Mouse (Mus musculus) heart, postnatal 4 days (tissue): ENCODE data around the gene Gpr19. TPM values are rescaled to one million over a fixed set of nuclear protein-coding genes. Genes with fewer than 3 reads are reported as not detected.

Source experiments
- DNase-seq: peaks from one replicate; pipeline ENCODE4 v3.0.0; 2021
- total RNA-seq, 2 experiments: library from RNA; stranded (reverse); gene quantifications; 2 replicates each; pipeline ENCODE4 v1.2.3; 2021

Gpr19 gene
- total RNA-seq, 2 experiments from 2014 or later = 6.3 to 6.6 TPM

DNA sequence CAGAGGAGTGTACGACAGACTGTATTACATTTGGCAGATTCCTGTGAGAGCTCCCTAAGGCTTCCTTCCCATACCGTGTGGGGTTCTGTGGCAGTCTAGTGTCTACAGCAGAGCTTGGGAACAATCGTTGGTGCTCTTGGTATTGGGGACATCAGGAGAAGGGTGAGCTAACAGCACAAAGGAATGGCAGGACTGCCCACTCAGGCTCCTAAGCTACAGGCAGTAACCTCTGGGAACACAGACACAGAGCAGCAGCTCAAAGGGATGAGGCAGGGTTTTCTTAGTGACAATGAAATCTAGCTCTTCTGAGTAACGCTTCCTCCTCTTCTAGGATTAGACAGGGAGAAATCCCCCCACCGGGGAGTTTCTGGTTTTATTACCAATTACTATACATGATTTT is 11.4 kb downstream of the Gpr19 start:
- DNase-seq = no peak

DNA sequence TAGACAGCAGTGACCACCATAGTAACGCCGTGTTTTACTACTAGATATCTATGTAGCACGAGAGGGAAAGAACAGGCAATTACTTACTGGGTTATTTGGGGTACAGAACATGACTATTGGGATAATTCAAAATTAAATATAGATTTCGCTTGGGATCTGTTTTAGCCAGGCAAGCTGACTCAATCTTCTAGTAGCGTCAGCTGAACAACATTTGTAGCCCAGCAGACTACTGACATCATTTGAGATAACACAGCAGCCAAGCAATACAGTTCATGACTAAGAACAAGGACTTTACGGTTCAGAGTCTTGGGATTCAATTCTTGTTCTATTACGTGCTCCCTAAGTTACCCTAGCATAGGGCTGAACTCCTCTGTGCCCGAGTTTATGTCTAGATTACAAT is 11.9 kb downstream of the Gpr19 start:
- DNase-seq = no peak

DNA sequence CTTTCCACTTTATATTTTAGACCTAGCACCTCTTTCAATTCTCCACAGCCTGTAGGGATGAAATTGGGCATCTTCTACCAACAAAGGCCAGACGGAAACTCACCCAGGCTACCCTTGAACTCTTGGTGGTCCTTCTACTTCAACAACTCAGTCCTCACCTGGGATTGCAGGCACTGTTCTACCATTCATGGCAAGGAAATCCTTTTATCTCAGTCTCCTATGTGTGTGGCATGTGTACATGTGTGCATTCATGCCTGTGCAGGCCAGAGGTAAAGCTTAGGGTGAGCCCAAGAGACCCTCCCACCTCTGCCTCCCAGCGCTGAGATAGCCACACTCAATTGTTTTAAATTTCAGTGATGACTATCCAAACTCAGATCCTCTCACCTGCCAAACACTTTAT is 12.9 kb downstream of the Gpr19 start:
- no peak for DNase-seq

DNA sequence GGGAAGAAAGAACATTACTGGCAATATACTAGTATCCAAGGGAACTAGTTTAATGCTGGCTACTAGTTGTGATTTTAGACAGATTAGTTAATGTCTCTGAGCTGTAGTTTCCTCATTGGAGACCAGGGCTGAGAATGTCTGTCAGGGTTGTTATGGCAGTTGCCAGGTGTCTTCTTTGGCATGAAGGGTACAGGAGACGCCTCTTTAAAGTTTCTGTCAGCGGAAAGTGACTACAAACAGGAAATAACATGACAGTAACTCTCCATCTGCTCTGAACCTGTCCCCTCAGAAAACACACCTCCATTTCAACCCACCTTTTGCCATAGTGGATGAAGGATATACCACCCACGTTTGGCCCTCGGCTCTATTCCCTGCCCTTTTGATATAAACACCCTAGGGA is 14.7 kb downstream of the Gpr19 start:
- no peak for DNase-seq

DNA sequence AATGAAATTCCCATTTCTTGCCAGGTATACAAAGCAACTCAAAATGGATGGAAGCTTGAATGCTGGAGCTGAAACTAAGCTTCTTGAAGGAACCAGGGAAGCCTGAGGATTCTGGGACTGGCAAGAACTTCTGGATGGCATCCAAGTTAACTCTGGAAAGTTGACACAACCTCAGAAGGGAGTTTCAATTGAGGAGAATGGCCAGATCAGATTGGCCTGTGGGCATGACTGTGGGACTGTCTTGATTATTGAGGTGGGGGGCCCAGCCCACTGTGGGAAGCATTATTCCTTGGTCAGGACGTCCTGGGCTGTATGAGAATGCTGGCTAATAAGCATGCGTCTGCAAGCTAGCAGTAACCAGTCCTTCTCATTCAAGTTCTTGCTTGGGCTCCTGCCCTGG is 18.3 kb downstream of the Gpr19 start:
- DNase-seq = no peak

DNA sequence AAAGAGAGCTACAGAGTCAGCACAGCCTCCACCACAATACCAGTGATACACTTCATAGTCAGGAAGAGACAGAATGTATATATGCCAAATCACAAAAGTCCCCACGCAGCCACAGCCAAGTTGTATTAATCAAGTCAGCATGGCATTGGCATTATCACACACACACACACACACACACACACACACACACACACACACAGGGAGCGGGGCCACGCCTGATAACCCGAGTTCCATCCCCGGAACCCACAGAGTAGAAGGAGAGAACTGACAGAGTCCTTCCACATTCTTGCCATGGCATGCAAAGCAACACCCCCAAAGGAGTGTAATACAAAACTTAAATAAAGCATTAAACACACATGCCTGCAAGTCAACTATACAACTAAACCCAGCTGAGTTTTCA is 18.8 kb downstream of the Gpr19 start:
- no peak for DNase-seq

DNA sequence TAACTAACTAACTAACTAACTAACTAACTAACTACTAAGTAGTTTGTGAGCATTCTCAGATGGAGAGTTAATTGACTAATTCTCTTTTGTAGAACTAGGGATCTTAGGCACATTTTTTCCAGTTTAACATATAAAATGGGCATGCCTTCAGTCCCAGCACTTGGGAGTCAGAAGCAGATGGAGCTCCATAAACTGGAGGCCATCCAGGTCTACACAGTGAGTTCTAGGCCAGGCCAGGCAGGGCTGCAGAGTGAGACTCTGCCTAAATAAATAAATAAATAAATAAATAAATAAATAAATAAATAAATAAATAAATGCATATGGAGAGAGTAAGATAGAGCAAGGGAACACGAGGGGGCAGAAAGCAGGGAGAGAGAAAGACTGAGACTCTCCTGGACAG is 20.5 kb downstream of the Gpr19 start:
- no peak for DNase-seq

DNA sequence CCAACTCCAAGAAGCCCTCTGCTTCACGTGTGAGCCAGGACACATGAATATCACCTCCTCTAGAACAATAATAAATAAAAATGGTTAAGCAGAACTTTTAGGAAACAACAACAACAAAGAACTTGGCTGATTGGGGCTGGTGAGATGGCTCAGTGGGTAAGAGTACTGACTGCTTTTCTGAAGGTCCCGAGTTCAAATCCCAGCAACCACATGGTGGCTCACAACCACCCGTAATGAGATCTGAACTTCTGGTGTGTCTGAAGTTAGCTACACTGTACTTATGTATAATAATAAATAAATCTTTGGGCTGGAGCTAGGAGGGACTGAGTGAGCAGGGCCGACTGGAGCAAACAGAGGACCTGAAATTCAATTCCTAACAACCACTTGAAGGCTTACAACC is 21.1 kb downstream of the Gpr19 start:
- no peak for DNase-seq

DNA sequence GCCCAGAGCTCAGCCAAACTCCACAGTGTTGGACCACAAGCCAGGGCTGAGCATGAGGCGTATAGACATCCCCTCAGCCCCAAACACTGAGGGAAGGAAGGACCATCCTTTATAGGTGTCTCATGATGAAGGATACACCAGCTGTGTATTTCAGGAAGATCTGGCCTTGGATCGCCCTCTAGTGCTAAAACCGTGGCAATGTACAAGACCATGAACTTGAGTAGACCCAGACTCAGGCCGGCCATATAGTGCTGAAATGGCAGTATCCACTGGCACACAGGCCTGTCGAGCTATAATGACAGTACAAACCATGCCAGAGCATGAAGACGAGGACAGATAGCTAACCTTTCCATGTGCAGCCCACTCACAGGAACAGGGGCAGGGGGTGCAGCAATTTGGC is 21.6 kb downstream of the Gpr19 start:
- no peak for DNase-seq

DNA sequence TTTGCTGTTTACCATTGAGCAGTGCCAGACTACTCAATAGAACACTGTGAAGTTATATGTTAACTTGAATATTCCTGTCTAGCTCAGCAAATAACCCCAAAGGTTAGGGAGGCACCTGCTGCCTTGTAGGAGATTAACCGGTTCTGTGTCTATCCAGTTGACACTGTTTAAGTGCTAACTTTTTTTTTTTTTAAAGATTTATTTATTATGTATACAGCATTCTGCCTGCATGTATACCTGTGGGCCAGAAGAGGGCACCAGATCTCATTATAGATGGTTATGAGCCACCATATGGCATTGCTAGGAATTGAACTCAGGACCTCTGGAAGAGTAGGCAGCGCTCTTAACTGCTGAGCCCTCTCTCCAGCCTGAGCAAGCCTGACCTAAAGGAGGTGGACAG is 25.4 kb downstream of the Gpr19 start:
- DNase-seq = no peak

DNA sequence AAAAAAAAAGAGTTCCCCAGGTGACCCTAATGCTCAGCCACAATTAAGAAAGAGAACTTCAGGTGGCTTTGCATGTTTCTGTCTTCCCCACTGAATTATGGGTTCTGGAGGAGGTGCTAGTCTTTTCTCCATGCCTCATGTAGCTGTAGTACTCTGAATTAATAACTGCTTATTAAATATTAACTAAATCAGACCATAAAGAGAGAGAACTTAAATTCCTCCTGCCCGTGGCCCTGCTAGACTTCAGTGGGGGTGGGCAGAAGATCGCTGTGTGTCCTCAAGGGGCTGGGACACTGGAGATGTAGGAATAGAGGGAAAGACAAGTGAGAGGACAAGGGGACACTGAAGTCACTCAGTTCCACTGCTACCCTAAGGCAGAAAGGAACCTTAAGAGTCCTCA is 26.1 kb downstream of the Gpr19 start:
- DNase-seq = no peak

DNA sequence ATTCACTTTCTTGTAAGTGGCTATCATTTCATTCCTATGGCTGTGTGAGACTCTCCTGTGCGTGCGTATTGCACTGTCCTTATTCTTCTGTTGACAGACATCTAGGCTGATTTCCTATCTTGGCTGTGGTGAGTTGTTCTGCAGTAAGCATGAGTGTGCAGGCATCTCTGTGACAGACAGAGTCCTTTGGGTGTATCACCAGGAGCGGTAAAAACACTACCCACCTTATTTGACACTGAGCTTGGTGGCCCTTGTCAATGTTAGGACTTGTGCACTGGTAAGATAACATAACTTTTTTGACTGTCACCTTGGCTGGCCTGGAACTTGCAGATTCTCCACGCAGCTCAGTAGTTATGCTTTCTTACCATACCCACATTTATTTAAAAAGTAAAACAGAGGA is 27.5 kb downstream of the Gpr19 start:
- no peak for DNase-seq

DNA sequence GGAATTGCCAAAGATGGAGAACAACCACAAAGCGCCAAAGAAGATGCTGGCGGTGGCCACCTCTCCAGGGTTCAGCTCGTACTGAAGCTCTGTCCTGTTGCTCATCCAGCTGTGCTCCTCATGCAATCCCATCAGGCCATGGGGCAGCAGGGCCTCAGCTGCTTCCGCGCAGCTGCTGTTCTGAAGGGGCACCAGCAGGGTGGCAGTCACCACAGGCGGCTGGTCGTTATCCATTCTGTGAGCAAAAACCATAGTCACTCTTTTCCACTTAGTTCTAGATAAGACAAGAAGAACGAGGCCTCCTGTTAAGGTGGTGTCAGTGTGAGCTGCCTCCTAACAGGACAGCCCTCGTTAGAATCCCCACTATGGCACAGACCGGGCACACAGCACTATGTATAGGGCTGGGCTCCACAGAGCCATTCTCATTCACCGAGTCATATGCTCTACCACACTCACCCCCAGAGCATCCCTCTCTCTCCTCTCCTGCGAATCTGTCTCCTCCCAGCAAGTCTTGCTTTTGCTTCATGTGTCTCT is 28.1 kb downstream of the Gpr19 start:
- DNase-seq = no peak

DNA sequence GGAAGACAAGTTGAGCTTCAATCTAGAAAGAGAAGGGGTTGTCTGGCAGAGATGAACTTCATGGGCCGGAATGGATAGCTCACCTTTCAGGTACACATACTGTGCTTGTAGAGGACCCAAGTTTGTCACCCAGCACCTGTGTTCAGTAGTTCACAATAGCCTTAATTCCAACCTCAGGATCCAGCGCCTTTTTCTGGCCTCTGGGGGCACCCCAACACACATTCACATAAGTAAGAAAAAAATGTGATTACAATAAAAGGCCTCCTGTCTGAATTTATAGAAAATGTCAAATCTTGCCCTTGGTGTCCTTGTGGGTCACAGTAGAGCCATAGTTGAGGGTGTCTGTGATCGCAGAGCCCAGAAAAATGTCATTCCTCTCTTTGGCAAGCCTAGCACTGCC is 31.1 kb downstream of the Gpr19 start:
- no peak for DNase-seq

DNA sequence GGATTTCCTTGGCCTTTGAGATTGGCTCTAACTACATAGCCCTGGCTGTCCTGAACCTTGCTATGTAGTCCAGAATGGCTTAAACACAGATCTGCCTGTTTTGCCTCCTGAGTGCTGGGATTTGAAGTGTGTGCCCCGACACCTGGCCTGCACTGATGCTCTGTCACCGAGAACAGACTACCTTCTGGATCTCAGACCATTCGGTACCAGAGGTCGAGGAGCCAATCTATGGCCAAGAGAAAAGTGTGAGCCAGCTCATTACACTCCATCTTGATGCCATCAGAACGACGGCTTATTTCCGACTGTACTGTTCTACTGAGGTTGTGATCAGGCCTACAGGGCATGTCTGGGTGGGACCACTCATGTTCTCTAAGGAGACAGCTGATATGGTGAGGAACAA is 32.3 kb downstream of the Gpr19 start:
- DNase-seq = no peak

DNA sequence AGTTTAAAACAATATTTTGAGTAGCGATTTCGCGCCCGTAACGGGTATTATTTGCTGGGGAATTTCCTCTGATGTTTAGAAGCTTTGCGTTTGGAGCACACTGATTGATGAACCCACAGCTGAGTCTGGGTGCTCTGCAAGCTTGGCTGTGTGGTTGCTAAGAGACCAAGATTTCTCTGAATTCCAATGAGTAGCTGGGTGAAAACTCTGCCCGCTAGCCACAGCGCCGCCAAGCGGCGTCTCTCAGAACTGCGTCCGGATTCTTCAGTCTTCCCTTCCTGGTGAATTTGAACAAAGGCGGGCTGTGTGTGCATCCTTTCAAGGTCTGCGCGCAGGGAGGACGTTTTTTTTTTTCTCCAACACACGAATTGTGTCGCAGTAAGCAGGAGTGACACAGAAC is 35.2 kb downstream of the Gpr19 start:
- DNase-seq = peak; percentile 97

DNA sequence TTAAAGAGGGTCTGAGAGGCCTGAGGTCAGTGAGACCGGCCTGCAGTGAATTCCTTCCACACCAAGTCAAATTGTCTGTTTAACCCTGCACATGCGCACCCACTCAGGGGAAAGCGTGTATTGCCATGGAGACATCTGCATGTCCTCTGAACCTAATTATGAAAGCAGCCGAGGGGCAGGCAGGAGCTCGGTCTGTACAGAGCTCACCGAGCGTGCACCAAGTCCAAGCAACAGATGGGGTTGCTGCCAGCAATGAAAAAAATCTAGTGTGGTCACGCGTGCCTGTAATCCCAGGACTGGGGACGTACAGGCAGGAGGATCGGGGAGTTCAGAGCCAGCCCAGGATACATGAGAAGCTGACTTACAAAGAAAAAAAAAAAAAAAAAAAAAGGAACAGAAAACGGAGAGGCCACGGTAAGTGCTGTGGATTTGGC is 35.7 kb downstream of the Gpr19 start:
- DNase-seq = no peak

DNA sequence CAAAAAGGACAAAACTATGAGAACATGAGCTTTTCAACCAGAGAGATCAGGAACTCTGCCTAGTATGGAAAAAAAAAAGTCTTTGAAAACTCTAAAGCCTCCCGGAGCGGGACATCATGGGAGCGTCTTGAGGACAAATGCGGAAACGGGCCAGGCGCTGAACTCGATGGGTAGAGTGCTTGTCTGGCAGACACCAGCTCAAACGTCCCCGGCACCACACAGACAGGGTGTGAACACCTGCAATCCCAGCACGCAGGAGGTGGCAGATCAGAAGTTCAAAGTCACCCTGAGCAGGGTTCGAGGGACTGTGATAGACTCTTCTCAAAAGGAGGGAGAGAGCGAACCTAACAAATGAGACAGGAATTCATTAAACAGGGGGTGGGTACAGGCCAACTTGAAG is 37.0 kb downstream of the Gpr19 start:
- no peak for DNase-seq

DNA sequence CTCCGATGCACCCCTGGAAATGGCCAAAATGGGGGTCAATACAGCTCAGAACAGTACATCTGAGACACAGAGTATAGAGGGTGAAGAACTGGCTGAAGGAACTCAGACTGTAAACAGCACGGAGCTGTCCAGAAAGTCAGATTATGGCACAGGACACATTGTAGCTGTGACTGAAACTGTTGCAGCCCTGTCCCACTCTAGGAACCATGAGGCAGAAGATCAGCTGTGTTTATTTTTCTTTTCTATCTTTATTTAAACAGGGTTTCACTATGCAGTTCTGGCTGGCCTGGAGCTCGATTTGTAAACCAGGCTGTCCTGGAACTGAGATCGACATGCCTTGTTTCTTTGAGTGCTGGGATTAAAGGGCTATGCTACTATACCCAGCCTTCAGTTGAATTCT is 38.1 kb downstream of the Gpr19 start:
- DNase-seq = no peak

DNA sequence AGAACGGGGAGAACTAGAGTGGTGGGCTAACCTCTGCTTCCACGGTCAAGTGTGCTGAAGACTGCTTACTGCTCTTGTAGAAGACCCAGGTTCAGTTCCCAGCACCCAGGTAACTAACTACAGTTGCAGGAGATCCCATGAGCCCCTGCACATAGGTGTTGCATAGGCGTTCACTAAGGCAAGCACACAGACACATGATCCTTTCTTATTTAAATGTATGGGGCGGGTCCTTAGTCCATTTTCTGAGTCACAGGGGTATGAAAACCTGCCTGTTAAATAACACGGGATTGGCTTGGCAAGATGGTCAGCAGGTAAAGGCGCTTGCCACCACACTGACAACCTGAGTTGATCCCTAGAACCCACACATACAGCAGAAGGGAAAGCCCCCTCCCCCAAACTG is 39.4 kb downstream of the Gpr19 start:
- no peak for DNase-seq

DNA sequence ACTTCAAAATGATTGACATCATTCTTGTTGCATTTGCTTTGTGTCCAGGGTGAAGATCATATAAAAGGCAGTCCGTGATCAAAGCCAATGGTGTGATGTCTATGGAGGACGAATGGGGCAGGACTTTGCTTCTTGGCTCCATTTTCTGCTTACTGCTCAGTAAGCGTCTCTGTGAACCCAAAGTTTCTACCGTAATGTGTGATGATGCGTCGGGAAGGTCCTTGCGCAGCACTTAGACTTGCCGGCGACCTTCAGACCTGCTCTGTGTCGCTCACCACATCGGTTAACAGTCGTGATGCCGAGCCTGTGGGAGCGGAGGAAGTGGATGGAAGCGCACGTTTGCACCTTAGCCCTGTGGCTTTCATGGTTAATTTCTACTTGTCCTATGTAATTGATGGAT is 42.5 kb downstream of the Gpr19 start:
- no peak for DNase-seq

DNA sequence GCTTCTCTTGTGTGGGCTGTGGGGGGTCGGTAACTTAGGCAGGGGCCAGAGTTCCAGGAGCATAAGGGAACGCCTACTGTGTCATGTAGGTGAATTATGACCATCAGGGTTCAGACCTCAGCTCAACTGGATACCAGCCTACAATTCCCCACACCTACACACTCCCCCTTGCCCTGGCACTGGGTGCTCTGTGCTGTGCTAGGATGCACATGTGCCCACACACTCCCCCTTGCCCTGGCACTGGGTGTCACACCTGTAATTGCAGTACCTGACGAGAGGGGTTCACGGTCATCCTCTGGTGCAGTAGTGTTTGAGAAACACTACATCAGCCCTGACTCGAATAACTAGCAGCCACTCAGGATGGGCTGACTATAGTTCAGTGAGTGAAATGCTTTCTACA is 43.6 kb downstream of the Gpr19 start:
- no peak for DNase-seq

DNA sequence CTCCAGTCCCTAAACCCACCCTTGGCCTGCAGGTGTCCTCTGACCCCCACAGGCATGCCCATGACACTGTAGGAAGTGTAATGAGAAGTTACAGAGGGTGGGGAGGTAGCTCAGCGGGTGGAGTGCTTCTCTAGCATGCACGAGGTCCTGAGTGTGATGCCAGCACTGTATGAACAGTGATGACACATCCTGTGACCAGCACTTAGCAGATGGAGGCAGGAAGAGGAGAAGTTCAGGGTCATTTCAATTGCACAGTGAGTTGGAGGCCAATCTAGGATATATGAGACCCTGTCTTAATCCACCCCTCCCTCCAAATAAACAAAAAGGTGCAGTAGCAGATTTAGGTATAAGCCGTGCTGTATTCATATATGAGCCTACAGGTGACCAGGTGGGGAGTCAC is 48.4 kb downstream of the Gpr19 start:
- DNase-seq = no peak

DNA sequence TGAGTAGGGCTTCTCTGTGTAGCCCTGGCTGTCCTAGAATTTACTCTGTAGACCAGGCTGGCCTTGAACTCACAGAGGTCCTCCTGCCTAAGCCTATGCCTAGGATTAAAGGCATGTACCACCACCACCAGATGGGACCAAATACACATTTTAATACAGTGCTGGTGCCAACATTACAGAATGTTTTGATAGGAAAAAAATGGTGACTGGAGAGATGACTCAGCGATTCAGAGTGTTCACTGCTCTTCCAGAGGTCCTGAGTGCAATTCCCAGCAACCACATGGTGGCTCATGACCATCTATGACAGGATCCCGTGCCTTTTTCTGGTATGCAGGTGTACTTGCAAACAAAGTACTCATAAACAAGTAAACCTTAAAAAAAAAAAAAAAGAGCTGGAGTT is 48.9 kb downstream of the Gpr19 start:
- DNase-seq = no peak

DNA sequence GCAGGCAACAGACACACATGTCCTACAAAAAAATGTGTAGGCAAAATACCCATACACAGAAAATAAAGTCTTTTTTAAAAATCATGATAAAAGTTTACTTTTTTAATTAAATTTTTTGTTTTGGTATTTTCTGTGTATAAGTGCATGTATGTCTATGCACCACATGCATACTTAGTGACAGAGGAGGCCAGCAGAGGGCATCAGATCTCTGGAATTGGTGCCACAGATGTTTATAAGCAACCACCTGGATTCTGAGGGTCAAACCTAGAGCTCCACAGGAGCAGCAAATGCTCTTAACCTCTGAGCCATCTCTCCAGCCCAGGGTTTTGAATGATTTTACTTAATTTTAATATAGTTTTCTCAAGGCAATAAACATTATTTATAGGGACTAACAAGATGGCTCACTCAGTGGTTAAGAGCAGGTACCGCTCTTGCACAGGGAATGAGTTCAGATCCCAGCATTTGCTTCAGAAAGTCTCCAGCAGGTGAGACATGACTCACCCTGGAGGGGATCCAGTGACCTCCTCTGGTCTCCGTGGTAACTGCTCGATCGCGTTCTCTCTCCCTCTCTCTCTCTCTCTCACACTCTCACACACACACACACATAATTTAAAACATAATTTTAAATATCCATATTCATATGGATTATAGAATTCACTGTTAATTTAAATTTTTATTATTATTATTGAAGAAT is 50.0 kb downstream of the Gpr19 start:
- DNase-seq = no peak
